Mouse (Mus musculus) heart, embryonic 11.5 days (tissue): Measurements from ENCODE around the gene Slc6a4. TPM values are rescaled to one million over a fixed set of nuclear protein-coding genes. Genes with fewer than 3 reads are reported as not detected.

ENCODE experiments used
- ATAC-seq: fragments of 200-750 bp; cut with Nextera tagmentation; replicated peaks from 2 replicates; pipeline ENCODE4 v1.8.0; 2017; ENCODE audit warnings: moderate library complexity; ENCODE audit not compliant: insufficient number of reproducible peaks, low FRiP score, low TSS enrichment
- H3K27ac ChIP-seq: fragments of 300-500 bp; sonication (generic); 2 replicates; pipeline ENCODE4 v1.5.1; 2014; ENCODE audit warnings: mild to moderate bottlenecking, low read depth, low read length
- H3K27me3 ChIP-seq: fragments of 300-500 bp; sonication (generic); 2 replicates; pipeline ENCODE4 v1.6.1; 2014; ENCODE audit warnings: mild to moderate bottlenecking, low read length, mixed read lengths; ENCODE audit not compliant: control insufficient read depth, insufficient read depth
- H3K36me3 ChIP-seq: fragments of 300-500 bp; sonication (generic); 2 replicates; pipeline ENCODE4 v1.6.1; 2014; ENCODE audit warnings: mild to moderate bottlenecking, low read length, moderate library complexity, mixed read lengths; ENCODE audit not compliant: control insufficient read depth, insufficient read depth
- H3K4me1 ChIP-seq: fragments of 300-500 bp; sonication (generic); 2 replicates; pipeline ENCODE4 v1.6.1; 2014; ENCODE audit warnings: low read length; ENCODE audit not compliant: control insufficient read depth, insufficient read depth
- H3K4me2 ChIP-seq: fragments of 300-500 bp; sonication (generic); 2 replicates; pipeline ENCODE4 v1.6.1; 2014; ENCODE audit warnings: mild to moderate bottlenecking, moderate library complexity
- H3K4me3 ChIP-seq: fragments of 300-500 bp; sonication (generic); 2 replicates; pipeline ENCODE4 v1.5.1; 2014; ENCODE audit warnings: low read depth, low read length
- H3K9ac ChIP-seq: fragments of 300-500 bp; sonication (generic); 2 replicates; pipeline ENCODE4 v1.6.1; 2014; ENCODE audit warnings: mild to moderate bottlenecking, low read depth, low read length, moderate library complexity
- H3K9me3 ChIP-seq: fragments of 300-500 bp; sonication (generic); replicated peaks from 2 replicates; pipeline ENCODE4 v1.6.1; 2016; ENCODE audit warnings: low read length; ENCODE audit not compliant: control insufficient read depth
- WGBS: fragments of 180-500 bp; shearing (Covaris S2); extraction: QIAGEN DNeasy Blood & Tissue Kit; methylation state at CpG from one replicate; pipeline ENCODE4 v1.1.7; 2014; ENCODE audit not compliant: insufficient replicate concordance; 5-methylcytosine and 5-hydroxymethylcytosine counted together
- polyA plus RNA-seq: library from polyadenylated mRNA; unstranded; fragments of >200 nt; fragmentation: Nextera tagmentation; extraction: Ambion mirVana; gene quantifications from 2 replicates; pipeline ENCODE4 v1.2.1, GENCODE M21; 2014

Slc6a4 gene
- polyA plus RNA-seq, 1 experiment from 2014 or later: 1.5 TPM

DNA sequence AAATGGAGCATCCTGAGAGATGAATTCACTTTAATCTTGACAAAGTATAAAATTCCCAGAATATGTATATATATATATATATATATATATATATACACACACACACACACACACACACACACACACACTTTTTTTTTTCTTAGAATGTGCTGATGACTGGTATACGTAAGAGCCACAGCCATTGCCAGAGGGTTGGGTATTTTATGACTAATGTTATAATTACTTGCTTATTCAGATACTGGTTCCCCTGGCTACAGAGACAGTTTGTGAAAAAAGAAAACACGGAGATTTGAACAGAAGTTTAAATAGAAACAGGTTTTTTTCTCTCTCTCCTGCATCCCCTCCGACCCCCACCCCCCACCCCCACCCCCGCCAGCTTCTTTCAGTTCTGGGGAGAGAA lies 7.5 kb downstream of the Slc6a4 start:
- no peak for ATAC-seq
- Histone ChIP-seq H3K4me1 (0 out of 2 replicates have a peak, but pooled peaks cover 5% of the 10 kb centered on the region), H3K4me2 (no peak overlapping the region), H3K27ac (no peak overlapping the region), H3K9me3 (no peaks in the 10 kb centered on the region), H3K4me3 (no peak overlapping the region), H3K27me3 (peaks cover 13% of the 10 kb centered on the region), H3K36me3 (no peaks in the 10 kb centered on the region), H3K9ac (no peak overlapping the region)
- 62% methylated on average over 4 of the region's 4 CpGs for WGBS

DNA sequence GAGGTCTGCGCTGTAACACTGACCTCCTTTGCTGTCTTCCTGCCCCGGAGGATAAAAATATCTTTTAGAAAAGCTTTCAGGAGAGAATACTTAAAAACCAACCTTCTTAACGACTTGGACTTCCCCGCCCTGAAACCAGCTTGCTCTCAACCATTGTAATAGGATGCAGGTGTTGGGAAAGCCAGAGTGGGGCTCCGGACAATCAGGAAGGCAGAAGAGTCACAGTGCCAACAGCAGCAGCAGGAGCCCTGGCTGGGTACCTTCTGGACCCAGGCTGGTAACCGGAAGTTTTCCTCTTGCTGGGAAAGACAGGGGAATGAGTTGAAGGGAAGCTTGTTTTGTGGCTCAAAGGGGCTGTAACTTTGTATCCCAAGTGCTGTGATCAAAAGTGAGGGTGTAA lies 8.2 kb downstream of the Slc6a4 start:
- 0 out of 2 replicates have a peak, but pooled peaks cover 5% of the 10 kb centered on the region for H3K4me1 ChIP-seq
- H3K9me3 ChIP-seq: no peaks in the 10 kb centered on the region
- 41% methylated on average over 6 of the region's 6 CpGs for WGBS
- H3K27me3 ChIP-seq: peaks cover 7% of the 10 kb centered on the region; the same call in 1 of the 2 replicates
- no peak overlapping the region for H3K27ac ChIP-seq
- no peak overlapping the region for H3K4me3 ChIP-seq
- H3K4me2 ChIP-seq: no peak overlapping the region
- no peak overlapping the region for H3K9ac ChIP-seq
- H3K36me3 ChIP-seq: no peaks in the 10 kb centered on the region
- ATAC-seq: no peak

DNA sequence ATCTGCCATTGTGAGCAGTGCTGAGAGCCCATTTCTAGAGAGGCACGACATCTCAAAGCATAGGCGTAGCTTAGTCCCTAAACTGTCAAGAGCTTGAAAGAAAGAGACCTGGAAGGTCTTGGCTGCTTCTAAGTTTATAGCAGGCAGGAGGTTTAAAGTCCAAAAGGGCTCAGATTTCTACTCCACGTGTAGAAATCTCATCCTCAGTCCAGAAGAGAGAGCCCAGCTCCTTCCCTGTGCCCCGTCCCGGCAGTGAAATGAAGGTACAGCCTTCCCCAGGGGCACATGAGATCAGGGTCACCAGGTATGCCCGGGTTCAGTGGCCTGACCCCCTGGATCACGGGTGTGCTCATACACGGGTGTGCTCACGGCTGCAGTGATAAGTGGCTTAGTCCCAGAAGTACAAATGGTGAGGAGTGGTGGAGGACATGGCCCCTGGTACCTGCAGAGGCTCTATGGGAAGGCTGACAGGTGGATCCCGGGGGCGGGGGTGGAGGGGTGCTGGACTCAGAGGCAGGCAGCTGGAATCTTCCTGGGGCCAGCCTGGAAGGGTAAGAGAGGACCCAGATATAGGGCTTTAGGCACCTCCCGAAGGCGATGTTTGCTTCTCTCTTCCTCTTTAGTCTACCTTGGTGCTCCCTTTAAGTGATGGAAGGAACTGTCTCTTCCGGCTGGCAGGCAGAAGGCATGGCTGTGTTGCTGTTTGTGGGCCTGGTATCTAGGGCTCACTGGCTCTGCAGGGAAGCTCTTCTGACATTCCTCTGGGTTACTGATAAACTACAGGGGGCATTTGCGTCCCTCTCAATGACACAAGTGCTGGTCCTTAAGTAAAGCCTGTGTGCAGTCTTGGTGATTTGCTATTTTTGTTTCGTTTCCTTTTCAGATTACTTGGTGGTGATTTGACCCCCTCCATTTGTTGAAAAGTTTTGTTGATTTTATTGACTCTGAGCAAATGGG lies 10.9 kb downstream of the Slc6a4 start:
- no peak overlapping the region for H3K4me3 ChIP-seq
- 0 out of 2 replicates have a peak, but pooled peaks cover 4% of the 10 kb centered on the region for H3K27me3 ChIP-seq
- WGBS: 49% methylated on average over 16 of the region's 16 CpGs
- 0 out of 2 replicates have a peak, but pooled peaks cover 5% of the 10 kb centered on the region for H3K4me1 ChIP-seq
- no peak overlapping the region for H3K4me2 ChIP-seq
- ATAC-seq: no peak
- no peaks in the 10 kb centered on the region for H3K9me3 ChIP-seq
- no peak overlapping the region for H3K27ac ChIP-seq
- H3K36me3 ChIP-seq: no peaks in the 10 kb centered on the region
- no peak overlapping the region for H3K9ac ChIP-seq

DNA sequence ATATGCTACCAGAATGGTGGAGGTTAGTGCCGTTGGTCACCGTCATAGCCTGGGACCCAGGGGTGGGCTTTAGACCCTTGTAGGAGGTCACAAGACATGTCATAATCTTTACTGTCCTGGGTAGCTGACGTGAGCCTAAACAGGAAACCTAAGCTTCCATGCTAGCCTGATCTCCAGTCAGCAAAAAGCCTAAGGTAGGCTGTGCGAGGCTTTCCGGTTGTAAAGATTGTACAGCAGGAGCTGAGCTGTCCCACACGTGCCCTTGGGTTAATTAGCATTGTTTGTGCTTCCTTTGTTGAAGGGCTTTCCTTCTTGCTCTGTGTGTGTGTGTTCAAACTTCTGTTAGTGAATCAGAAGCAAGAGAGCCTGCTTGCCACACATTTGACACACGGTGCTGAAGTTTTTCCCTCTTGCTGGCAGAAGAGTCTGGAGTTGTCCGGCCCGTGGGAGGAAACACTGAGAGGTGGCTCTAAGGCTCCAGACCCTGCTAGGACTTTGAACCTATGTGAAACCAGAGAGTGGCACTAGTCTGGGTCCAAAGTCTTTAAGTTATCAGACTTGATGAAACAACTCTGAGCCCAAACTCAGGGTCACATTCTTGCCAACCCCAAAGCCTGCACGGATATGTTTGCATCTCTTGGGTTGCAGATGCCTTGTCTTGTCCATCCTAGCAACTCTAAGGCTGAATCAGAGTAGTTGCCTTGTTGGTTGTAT lies 12.5 kb downstream of the Slc6a4 start:
- Histone ChIP-seq H3K27me3 (0 out of 2 replicates have a peak, but pooled peaks cover 2% of the 10 kb centered on the region), H3K9ac (no peak overlapping the region), H3K9me3 (no peaks in the 10 kb centered on the region), H3K27ac (no peak overlapping the region), H3K4me2 (no peak overlapping the region), H3K4me3 (no peak overlapping the region), H3K36me3 (no peaks in the 10 kb centered on the region), H3K4me1 (0 out of 2 replicates have a peak, but pooled peaks cover 5% of the 10 kb centered on the region)
- WGBS: 75% methylated on average over 10 of the region's 10 CpGs
- ATAC-seq: no peak

DNA sequence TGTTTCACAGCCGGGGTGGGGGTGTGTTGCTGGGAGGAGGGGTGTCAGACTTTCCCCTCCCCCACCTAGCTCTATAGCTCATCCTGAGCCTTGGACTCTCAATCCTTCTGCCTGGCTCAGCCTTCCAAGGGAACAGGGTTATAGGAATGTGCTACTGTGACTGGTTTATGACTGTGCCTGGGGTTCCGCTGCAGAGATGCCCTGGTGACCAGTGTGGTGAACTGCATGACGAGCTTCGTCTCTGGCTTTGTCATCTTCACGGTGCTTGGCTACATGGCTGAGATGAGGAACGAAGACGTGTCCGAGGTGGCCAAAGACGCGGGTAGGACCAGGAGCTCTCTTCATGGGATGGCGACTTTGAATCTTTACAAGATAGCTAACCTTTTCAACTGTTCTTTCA lies 19.6 kb downstream of the Slc6a4 start:
- no peak overlapping the region for H3K4me2 ChIP-seq
- no peaks in the 10 kb centered on the region for H3K36me3 ChIP-seq
- 69% methylated on average over 11 of the region's 11 CpGs for WGBS
- H3K27me3 ChIP-seq: no peaks in the 10 kb centered on the region
- ATAC-seq: no peak
- H3K27ac ChIP-seq: no peak overlapping the region
- no peaks in the 10 kb centered on the region for H3K9me3 ChIP-seq
- no peak overlapping the region for H3K4me3 ChIP-seq
- 0 out of 2 replicates have a peak, but pooled peaks cover 2% of the 10 kb centered on the region for H3K4me1 ChIP-seq
- no peak overlapping the region for H3K9ac ChIP-seq

DNA sequence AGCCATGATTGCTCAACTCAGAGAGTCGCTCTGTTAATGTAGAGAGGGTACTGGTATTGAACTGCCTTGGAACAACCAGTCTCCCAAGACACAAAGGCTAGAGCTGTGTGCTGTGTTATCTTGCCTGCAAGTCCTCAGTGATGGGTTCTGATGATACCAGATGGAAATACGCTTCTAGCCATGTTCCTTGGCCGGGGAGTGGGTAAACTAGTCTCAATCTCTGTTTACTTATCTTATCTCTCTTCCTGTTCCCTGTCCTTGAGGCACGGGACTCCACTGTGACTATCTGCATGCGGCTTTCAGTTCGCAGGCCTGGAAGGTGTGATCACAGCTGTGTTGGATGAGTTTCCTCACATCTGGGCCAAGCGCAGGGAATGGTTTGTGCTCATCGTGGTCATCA lies 21.1 kb downstream of the Slc6a4 start:
- no peaks in the 10 kb centered on the region for H3K27me3 ChIP-seq
- H3K9me3 ChIP-seq: no peaks in the 10 kb centered on the region
- WGBS: 17% methylated on average over 8 of the region's 8 CpGs
- H3K4me1 ChIP-seq: 0 out of 2 replicates have a peak, but pooled peaks cover 2% of the 10 kb centered on the region
- no peaks in the 10 kb centered on the region for H3K36me3 ChIP-seq
- H3K27ac ChIP-seq: no peak overlapping the region
- no peak overlapping the region for H3K4me3 ChIP-seq
- H3K9ac ChIP-seq: no peak overlapping the region
- no peak overlapping the region for H3K4me2 ChIP-seq
- ATAC-seq: no peak

DNA sequence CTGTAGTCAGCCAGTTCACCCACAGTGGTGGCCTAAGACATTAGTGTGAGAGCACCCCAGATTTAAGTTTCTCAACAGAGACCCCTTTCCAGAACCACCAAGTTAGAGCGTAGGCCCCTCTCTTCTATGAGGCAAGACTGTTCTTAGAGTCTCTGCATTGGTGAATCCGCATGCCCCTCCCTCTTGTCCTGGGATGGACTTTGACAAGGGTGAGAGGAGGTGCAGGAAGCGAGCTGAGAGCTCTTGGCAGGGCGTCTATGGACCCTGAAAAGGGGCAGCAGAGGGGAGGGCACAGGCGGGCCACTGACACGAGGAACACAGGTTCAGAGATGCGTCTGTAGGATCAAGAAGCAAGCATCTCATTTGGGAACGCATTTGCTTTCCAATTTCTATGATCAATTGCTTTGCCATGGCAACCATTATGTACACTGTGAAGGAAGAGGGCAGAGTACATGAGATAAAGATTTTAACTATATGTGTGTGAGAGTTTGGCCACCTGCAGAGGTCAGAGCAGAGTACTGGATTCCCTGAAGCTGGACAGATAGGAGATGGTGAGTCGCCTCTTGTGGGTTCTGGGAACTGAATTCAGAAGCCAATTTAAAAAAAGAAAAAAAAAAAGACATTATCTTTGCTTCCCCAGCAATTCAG lies 23.5 kb downstream of the Slc6a4 start:
- H3K4me2 ChIP-seq: no peak overlapping the region
- WGBS: 78% methylated on average over 9 of the region's 9 CpGs
- H3K36me3 ChIP-seq: no peaks in the 10 kb centered on the region
- no peak overlapping the region for H3K27ac ChIP-seq
- H3K27me3 ChIP-seq: no peaks in the 10 kb centered on the region
- H3K4me3 ChIP-seq: no peak overlapping the region
- H3K9me3 ChIP-seq: no peaks in the 10 kb centered on the region
- 0 out of 2 replicates have a peak, but pooled peaks cover 2% of the 10 kb centered on the region for H3K4me1 ChIP-seq
- H3K9ac ChIP-seq: no peak overlapping the region
- ATAC-seq: no peak

DNA sequence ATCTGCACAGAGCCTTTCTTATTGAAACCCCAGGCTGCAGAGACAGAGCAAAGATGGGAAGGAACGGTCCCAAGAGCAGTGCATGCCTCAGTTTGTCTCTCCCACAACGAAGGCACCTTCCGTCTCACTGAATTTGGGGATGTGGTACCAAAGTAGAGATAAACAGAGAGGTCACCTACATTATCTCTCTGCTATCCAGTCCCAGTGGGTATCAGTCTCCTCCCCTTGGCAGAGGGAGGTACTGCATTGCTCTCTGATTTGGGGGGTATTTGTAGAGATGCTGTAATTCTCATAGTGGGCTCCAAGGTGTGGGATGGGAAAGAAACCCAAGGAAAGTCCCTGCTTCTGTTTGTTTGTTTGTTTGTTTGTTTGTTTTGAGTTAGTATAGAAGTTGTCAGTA lies 28.2 kb downstream of the Slc6a4 start:
- Histone ChIP-seq H3K9me3 (no peaks in the 10 kb centered on the region), H3K4me1 (no peaks in the 10 kb centered on the region), H3K27me3 (no peaks in the 10 kb centered on the region), H3K9ac (no peak overlapping the region), H3K4me2 (no peak overlapping the region), H3K36me3 (no peaks in the 10 kb centered on the region), H3K27ac (no peak overlapping the region), H3K4me3 (no peak overlapping the region)
- WGBS: 53% methylated on average over 3 of the region's 3 CpGs
- ATAC-seq: no peak
